Mouse (Mus musculus): ENCODE measurements around the gene Gna13. TPM values are rescaled to one million over a fixed set of nuclear protein-coding genes. Genes with fewer than 3 reads are reported as not detected.

Gene Gna13
- polyA plus RNA-seq, 2 experiments: 9.4 to 13.1 TPM

DNA sequence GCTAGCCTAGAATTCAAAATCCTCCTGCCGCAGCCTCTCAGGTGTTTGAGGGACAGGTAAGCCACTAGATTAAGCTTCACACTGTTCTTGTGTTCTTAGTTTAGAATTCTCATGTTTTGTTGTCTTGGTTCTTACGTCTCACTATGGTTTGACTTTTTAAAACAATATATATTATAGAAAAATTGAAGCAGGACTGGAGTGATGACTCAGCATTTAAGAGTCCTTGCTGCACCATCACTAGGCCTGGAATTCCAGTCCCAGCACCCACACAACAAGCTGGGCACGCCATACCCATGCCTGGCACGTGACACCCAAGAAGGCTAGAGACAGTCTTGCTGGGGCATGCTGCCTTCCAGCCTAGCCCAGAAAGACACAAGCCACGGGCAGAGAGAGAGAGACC, 43.8 kb downstream of the Gna13 start:
- DNase-seq (ENCODE audit: low read depth in 3 of 3, low spot score in 3 of 3): no peak
- no peak for TF ChIP-seq EP300 (IDR thresholded peaks at IDR 0.05; ENCODE audit: low read depth)
- no peak for TF ChIP-seq CTCF (IDR thresholded peaks at IDR 0.05; ENCODE audit: low read depth)
- no peak overlapping the region for H3K4me3 ChIP-seq (ENCODE audit: insufficient read depth in 1 of 2, low read depth in 2 of 2, low read length in 2 of 2)
- no peak for ATAC-seq (ENCODE audit: insufficient read depth)
- H3K9me3 ChIP-seq (ENCODE audit: control insufficient read depth, low read length): no peaks in the 10 kb centered on the region
- no peak overlapping the region for H3K27ac ChIP-seq
- 71% methylated on average over 5 of the region's 5 CpGs for WGBS (ENCODE audit: insufficient replicate concordance)
- no peak overlapping the region for H3K4me2 ChIP-seq (ENCODE audit: low read depth)
- no peaks in the 10 kb centered on the region for H3K27me3 ChIP-seq (ENCODE audit: control insufficient read depth, insufficient read depth, low read length)
- no peaks in the 10 kb centered on the region for H3K4me1 ChIP-seq (replicated peaks; ENCODE audit: control insufficient read depth in 2 of 2, insufficient read depth in 2 of 2, low read length in 1 of 2)
- no peaks in the 10 kb centered on the region for H3K36me3 ChIP-seq (replicated peaks; ENCODE audit: control insufficient read depth, insufficient read depth, low read depth)
- H3K9ac ChIP-seq (replicated peaks): no peak overlapping the region

DNA sequence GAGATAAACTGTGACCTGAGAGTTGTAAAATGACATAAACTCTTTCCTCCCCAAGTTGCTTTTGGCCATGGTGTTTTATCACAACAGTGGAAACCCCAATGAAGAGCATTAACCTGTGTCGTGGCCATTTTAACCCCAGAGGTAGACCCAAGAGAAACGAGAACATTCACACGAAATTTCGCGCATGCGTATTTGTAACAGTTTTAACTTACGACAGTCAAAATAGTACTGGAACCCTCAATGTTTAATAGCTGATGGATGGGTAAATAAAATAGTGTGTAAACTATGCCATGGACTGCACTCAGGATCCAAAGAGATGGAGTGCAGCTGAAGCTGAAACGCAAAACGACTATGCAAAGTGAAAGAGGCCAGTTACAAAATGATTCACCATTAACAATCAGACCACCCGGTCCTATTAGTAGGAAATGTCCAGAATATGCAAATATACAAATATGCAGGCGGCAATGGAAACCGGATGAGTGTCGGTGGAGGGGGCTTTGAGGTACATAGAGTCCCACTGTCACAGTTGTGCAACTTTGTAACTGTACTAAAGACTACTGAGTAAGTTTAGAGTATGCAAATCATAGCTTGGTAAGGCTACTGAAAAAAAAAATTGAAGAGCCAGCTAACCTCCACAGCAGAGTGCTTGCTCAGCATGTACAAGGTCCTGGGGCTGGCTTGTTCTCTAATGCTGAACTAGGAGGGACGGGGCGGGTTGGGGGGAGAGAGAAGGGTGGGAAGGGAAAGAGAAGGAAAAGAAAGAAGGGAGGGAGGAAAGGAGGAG, 47.8 kb downstream of the Gna13 start:
- Histone ChIP-seq H3K9me3 (ENCODE audit: control insufficient read depth, low read length) (no peaks in the 10 kb centered on the region), H3K4me1 (replicated peaks; ENCODE audit: control insufficient read depth in 2 of 2, insufficient read depth in 2 of 2, low read length in 1 of 2) (no peaks in the 10 kb centered on the region), H3K27ac (no peak overlapping the region), H3K4me3 (ENCODE audit: insufficient read depth in 1 of 2, low read depth in 2 of 2, low read length in 2 of 2) (no peak overlapping the region), H3K4me2 (ENCODE audit: low read depth) (no peak overlapping the region), H3K9ac (replicated peaks) (no peak overlapping the region), H3K27me3 (ENCODE audit: control insufficient read depth, insufficient read depth, low read length) (no peaks in the 10 kb centered on the region), H3K36me3 (replicated peaks; ENCODE audit: control insufficient read depth, insufficient read depth, low read depth) (no peaks in the 10 kb centered on the region)
- TF ChIP-seq EP300 (IDR thresholded peaks at IDR 0.05; ENCODE audit: low read depth) (no peak), CTCF (IDR thresholded peaks at IDR 0.05; ENCODE audit: low read depth) (no peak)
- DNase-seq (ENCODE audit: low read depth in 3 of 3, low spot score in 3 of 3) (no peak), ATAC-seq (ENCODE audit: insufficient read depth) (no peak)
- WGBS (ENCODE audit: insufficient replicate concordance): 77% methylated on average over 15 of the region's 15 CpGs

GRCm38 (mm10) chr11:109413617-109414016, 51.0 kb downstream of the Gna13 start, which contains the start of gene 9930022D16Rik:
Gene 9930022D16Rik, plus strand, starts transcription at chr11:109413917.
- no peak for ATAC-seq (ENCODE audit: insufficient read depth)
- no peaks in the 10 kb centered on the region for H3K36me3 ChIP-seq (replicated peaks; ENCODE audit: control insufficient read depth, insufficient read depth, low read depth)
- no peak within 1 kb of the TSS for H3K4me2 ChIP-seq (ENCODE audit: low read depth)
- no peak within 1 kb of the TSS for H3K4me3 ChIP-seq (ENCODE audit: insufficient read depth in 1 of 2, low read depth in 2 of 2, low read length in 2 of 2)
- 57% methylated on average over 6 of the region's 6 CpGs for WGBS (ENCODE audit: insufficient replicate concordance)
- no peak for DNase-seq (ENCODE audit: low read depth in 3 of 3, low spot score in 3 of 3)
- no peak within 1 kb of the TSS for H3K27ac ChIP-seq
- TF ChIP-seq EP300 (IDR thresholded peaks at IDR 0.05; ENCODE audit: low read depth): no peak
- no peak for TF ChIP-seq CTCF (IDR thresholded peaks at IDR 0.05; ENCODE audit: low read depth)
- no peaks in the 10 kb centered on the region for H3K9me3 ChIP-seq (ENCODE audit: control insufficient read depth, low read length)
- no peak within 1 kb of the TSS for H3K9ac ChIP-seq (replicated peaks)
- peaks cover 0 to 2% of the 10 kb centered on the region in 2 experiments; a peak in 1 of 4 replicates for H3K4me1 ChIP-seq (replicated peaks; ENCODE audit: control insufficient read depth in 2 of 2, insufficient read depth in 2 of 2, low read length in 1 of 2)
- no peaks in the 10 kb centered on the region for H3K27me3 ChIP-seq (ENCODE audit: control insufficient read depth, insufficient read depth, low read length)

- no peaks in the 10 kb centered on the region for H3K9me3 ChIP-seq (ENCODE audit: control insufficient read depth, low read length)
- WGBS (ENCODE audit: insufficient replicate concordance): 75% methylated on average over 5 of the region's 5 CpGs
- peaks cover 0 to 4% of the 10 kb centered on the region in 2 experiments; a peak in 1 of 4 replicates for H3K4me1 ChIP-seq (replicated peaks; ENCODE audit: control insufficient read depth in 2 of 2, insufficient read depth in 2 of 2, low read length in 1 of 2)
- H3K9ac ChIP-seq (replicated peaks): no peak overlapping the region
- ATAC-seq (ENCODE audit: insufficient read depth) (no peak), DNase-seq (ENCODE audit: low read depth in 3 of 3, low spot score in 3 of 3) (no peak)
- H3K4me3 ChIP-seq (ENCODE audit: insufficient read depth in 1 of 2, low read depth in 2 of 2, low read length in 2 of 2): no peak overlapping the region
- no peak for TF ChIP-seq CTCF (IDR thresholded peaks at IDR 0.05; ENCODE audit: low read depth)
- TF ChIP-seq EP300 (IDR thresholded peaks at IDR 0.05; ENCODE audit: low read depth): no peak
- H3K4me2 ChIP-seq (ENCODE audit: low read depth): no peak overlapping the region
- no peak overlapping the region for H3K27ac ChIP-seq
- no peaks in the 10 kb centered on the region for H3K27me3 ChIP-seq (ENCODE audit: control insufficient read depth, insufficient read depth, low read length)
- no peaks in the 10 kb centered on the region for H3K36me3 ChIP-seq (replicated peaks; ENCODE audit: control insufficient read depth, insufficient read depth, low read depth)
These were observed 52.2 kb downstream of the Gna13 start for GRCm38 (mm10) chr11:109414802-109415201.

DNA sequence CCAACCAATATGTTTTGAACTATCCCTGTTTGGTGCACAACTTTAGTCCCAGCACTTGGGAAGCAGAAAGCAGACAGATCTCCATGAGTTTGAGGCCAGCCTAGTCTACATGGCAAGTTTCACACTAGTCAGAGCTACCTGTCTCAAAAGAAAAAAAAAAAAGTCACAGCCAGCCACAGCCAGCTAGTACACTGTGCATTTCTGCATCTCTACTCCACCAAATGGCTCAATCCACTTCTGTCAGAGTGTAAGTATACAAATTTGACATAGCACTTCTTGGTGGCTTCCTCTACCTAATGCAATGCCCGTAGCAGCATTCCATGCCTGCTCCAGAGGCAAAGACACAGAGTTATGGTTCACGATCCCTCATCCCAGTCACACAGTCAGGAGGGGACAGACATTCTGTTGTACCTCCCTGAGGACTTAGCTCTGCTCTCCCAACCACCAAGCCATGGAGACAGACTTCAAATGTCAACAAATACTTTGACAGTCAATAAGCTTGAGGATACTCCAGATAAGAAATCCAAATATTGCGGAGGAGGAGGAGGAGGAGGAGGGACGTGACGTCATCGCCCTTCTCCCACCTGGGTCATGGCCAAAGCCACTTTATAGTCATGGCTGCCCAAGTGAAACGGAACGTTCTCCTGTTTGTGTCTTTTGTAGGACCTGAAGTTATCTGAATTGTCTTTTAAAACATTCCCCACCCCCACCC, 54.2 kb downstream of the Gna13 start:
- DNase-seq (ENCODE audit: low read depth in 3 of 3, low spot score in 3 of 3) (no peak), ATAC-seq (ENCODE audit: insufficient read depth) (no peak)
- no peaks in the 10 kb centered on the region for H3K36me3 ChIP-seq (replicated peaks; ENCODE audit: control insufficient read depth, insufficient read depth, low read depth)
- TF ChIP-seq CTCF (IDR thresholded peaks at IDR 0.05; ENCODE audit: low read depth) (no peak), EP300 (IDR thresholded peaks at IDR 0.05; ENCODE audit: low read depth) (no peak)
- no peak overlapping the region for H3K4me2 ChIP-seq (ENCODE audit: low read depth)
- no peak overlapping the region for H3K27ac ChIP-seq
- no peak overlapping the region for H3K9ac ChIP-seq (replicated peaks)
- no peaks in the 10 kb centered on the region for H3K27me3 ChIP-seq (ENCODE audit: control insufficient read depth, insufficient read depth, low read length)
- H3K4me1 ChIP-seq (replicated peaks; ENCODE audit: control insufficient read depth in 2 of 2, insufficient read depth in 2 of 2, low read length in 1 of 2): peaks cover 0 to 9% of the 10 kb centered on the region in 2 experiments; a peak in 2 of 4 replicates
- no peaks in the 10 kb centered on the region for H3K9me3 ChIP-seq (ENCODE audit: control insufficient read depth, low read length)
- H3K4me3 ChIP-seq (ENCODE audit: insufficient read depth in 1 of 2, low read depth in 2 of 2, low read length in 2 of 2): no peak overlapping the region
- WGBS (ENCODE audit: insufficient replicate concordance): 56% methylated on average over 8 of the region's 8 CpGs
